Mouse (Mus musculus) heart, postnatal 0 days (tissue): ENCODE measurements around the gene Prpf3.

Experiments
- CTCF ChIP-seq: IDR thresholded peaks from 2 replicates; pipeline ENCODE4 v1.5.1; 2016; ENCODE audit warnings: antibody characterized with exemption, control low read depth, low read depth
- EP300 ChIP-seq: IDR thresholded peaks from 2 replicates; pipeline ENCODE4 v1.6.1; 2016; ENCODE audit warnings: antibody characterized with exemption, low read depth

DNA sequence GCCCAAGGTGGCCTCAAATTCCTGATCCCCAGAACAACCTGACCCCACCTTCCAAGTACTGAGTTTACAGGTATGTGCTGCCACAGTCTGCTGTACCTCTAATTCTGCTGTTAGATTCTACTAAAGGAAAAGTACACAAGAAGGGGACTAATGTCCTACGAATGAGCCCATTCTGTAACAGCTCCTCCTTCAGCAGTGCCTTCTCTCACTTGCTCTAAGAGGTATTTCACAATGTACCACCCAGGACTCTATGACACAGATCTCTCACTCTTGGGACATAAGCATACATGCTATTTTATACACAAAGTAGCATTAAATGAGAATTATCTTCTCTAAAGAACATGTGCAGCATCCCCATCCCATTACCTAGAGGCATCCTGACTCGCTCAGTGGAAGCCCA, 62.0 kb downstream of the Prpf3 start:
- TF ChIP-seq CTCF (no peak), EP300 (no peak)
